Mouse (Mus musculus): ENCODE data around the gene Aldh3b1. TPM values are rescaled to one million over a fixed set of nuclear protein-coding genes. Genes with fewer than 3 reads are reported as not detected.

Aldh3b1 gene
- polyA plus RNA-seq (2014; fragmentation: Illumina TruSeq; extraction: RNeasy Lipid Tissue Mini Kit (QIAGEN cat#74804); ENCODE audit: low read depth, low replicate concordance) = 8.3 TPM

GRCm38 (mm10) chr19:3929211-3929941, at the start of gene Aldh3b1:
TSS of gene Aldh3b1 (minus strand) at chr19:3929808.

GRCm38 (mm10) chr19:3972229-3972628, 42.6 kb upstream of the Aldh3b1 start, which contains the start of gene Aldh3b2:
TSS of gene Aldh3b2 (plus strand) at chr19:3972328.

GRCm38 (mm10) chr19:3958470-3958869, 28.9 kb upstream of the Aldh3b1 start, which contains the start of gene Aldh3b3:
TSS of gene Aldh3b3 (plus strand) at chr19:3958645.

GRCm38 (mm10) chr19:3935032-3935895, 5.7 kb upstream of the Aldh3b1 start, which contains the start of gene Unc93b1:
TSS of gene Unc93b1 (plus strand) at chr19:3935186.

GRCm38 (mm10) chr19:3912337-3913204, 17.0 kb downstream of the Aldh3b1 start, which contains the start of gene Ndufs8:
TSS of gene Ndufs8 (minus strand) at chr19:3912774.

GRCm38 (mm10) chr19:3906795-3907786, 22.5 kb downstream of the Aldh3b1 start, which contains the start of gene Tcirg1:
TSS of gene Tcirg1 (minus strand) at chr19:3907133.

Other genes with a start within 250 kb of the Aldh3b1 start
- gene Lrp5, start 243.2 kb downstream of the Aldh3b1 start, polyA plus RNA-seq (2014; fragmentation: Illumina TruSeq; extraction: RNeasy Lipid Tissue Mini Kit (QIAGEN cat#74804); ENCODE audit: low read depth, low replicate concordance) = 50.7 TPM
- gene 1810055G02Rik, start 221.5 kb downstream of the Aldh3b1 start, polyA plus RNA-seq (2014; fragmentation: Illumina TruSeq; extraction: RNeasy Lipid Tissue Mini Kit (QIAGEN cat#74804); ENCODE audit: low read depth, low replicate concordance) = 23.8 TPM
- gene Kmt5b, start 162.4 kb downstream of the Aldh3b1 start, polyA plus RNA-seq (2014; fragmentation: Illumina TruSeq; extraction: RNeasy Lipid Tissue Mini Kit (QIAGEN cat#74804); ENCODE audit: low read depth, low replicate concordance) = 34.3 TPM
- gene Chka, start 78.0 kb downstream of the Aldh3b1 start, polyA plus RNA-seq (2014; fragmentation: Illumina TruSeq; extraction: RNeasy Lipid Tissue Mini Kit (QIAGEN cat#74804); ENCODE audit: low read depth, low replicate concordance) = 57.2 TPM
- 33.4 TPM for gene Tcirg1, start 22.7 kb downstream of the Aldh3b1 start, polyA plus RNA-seq (2014; fragmentation: Illumina TruSeq; extraction: RNeasy Lipid Tissue Mini Kit (QIAGEN cat#74804); ENCODE audit: low read depth, low replicate concordance)
- 112 TPM for gene Ndufs8, start 17.0 kb downstream of the Aldh3b1 start, polyA plus RNA-seq (2014; fragmentation: Illumina TruSeq; extraction: RNeasy Lipid Tissue Mini Kit (QIAGEN cat#74804); ENCODE audit: low read depth, low replicate concordance)
- 55.5 TPM for gene Unc93b1, start 5.4 kb upstream of the Aldh3b1 start, polyA plus RNA-seq (2014; fragmentation: Illumina TruSeq; extraction: RNeasy Lipid Tissue Mini Kit (QIAGEN cat#74804); ENCODE audit: low read depth, low replicate concordance)
- 0.15 TPM for gene Aldh3b3, start 28.8 kb upstream of the Aldh3b1 start, polyA plus RNA-seq (2014; fragmentation: Illumina TruSeq; extraction: RNeasy Lipid Tissue Mini Kit (QIAGEN cat#74804); ENCODE audit: low read depth, low replicate concordance)
- gene Aldh3b2, start 42.5 kb upstream of the Aldh3b1 start, polyA plus RNA-seq (2014; fragmentation: Illumina TruSeq; extraction: RNeasy Lipid Tissue Mini Kit (QIAGEN cat#74804); ENCODE audit: low read depth, low replicate concordance) = 10.9 TPM
- 32.3 TPM for gene Acy3, start 56.8 kb upstream of the Aldh3b1 start, polyA plus RNA-seq (2014; fragmentation: Illumina TruSeq; extraction: RNeasy Lipid Tissue Mini Kit (QIAGEN cat#74804); ENCODE audit: low read depth, low replicate concordance)
- gene Tbx10, start 62.9 kb upstream of the Aldh3b1 start, polyA plus RNA-seq (2014; fragmentation: Illumina TruSeq; extraction: RNeasy Lipid Tissue Mini Kit (QIAGEN cat#74804); ENCODE audit: low read depth, low replicate concordance) = not detected
- 25.3 TPM for gene Nudt8, start 70.8 kb upstream of the Aldh3b1 start, polyA plus RNA-seq (2014; fragmentation: Illumina TruSeq; extraction: RNeasy Lipid Tissue Mini Kit (QIAGEN cat#74804); ENCODE audit: low read depth, low replicate concordance)
- gene Gm49405, start 70.8 kb upstream of the Aldh3b1 start, polyA plus RNA-seq (2014; fragmentation: Illumina TruSeq; extraction: RNeasy Lipid Tissue Mini Kit (QIAGEN cat#74804); ENCODE audit: low read depth, low replicate concordance) = 2.5 TPM
- 3.2 TPM for gene Doc2g, start 73.5 kb upstream of the Aldh3b1 start, polyA plus RNA-seq (2014; fragmentation: Illumina TruSeq; extraction: RNeasy Lipid Tissue Mini Kit (QIAGEN cat#74804); ENCODE audit: low read depth, low replicate concordance)
- gene Ndufv1, start 83.0 kb upstream of the Aldh3b1 start, polyA plus RNA-seq (2014; fragmentation: Illumina TruSeq; extraction: RNeasy Lipid Tissue Mini Kit (QIAGEN cat#74804); ENCODE audit: low read depth, low replicate concordance) = 124 TPM
- gene Gstp1, start 108.2 kb upstream of the Aldh3b1 start, polyA plus RNA-seq (2014; fragmentation: Illumina TruSeq; extraction: RNeasy Lipid Tissue Mini Kit (QIAGEN cat#74804); ENCODE audit: low read depth, low replicate concordance) = 408 TPM
- gene Gstp2, start 116.2 kb upstream of the Aldh3b1 start, polyA plus RNA-seq (2014; fragmentation: Illumina TruSeq; extraction: RNeasy Lipid Tissue Mini Kit (QIAGEN cat#74804); ENCODE audit: low read depth, low replicate concordance) = 25.3 TPM
- gene Gstp3, start 129.8 kb upstream of the Aldh3b1 start, polyA plus RNA-seq (2014; fragmentation: Illumina TruSeq; extraction: RNeasy Lipid Tissue Mini Kit (QIAGEN cat#74804); ENCODE audit: low read depth, low replicate concordance) = 0.71 TPM
- not detected for gene Cabp2, start 151.8 kb upstream of the Aldh3b1 start, polyA plus RNA-seq (2014; fragmentation: Illumina TruSeq; extraction: RNeasy Lipid Tissue Mini Kit (QIAGEN cat#74804); ENCODE audit: low read depth, low replicate concordance)
- gene Cdk2ap2, start 167.4 kb upstream of the Aldh3b1 start, polyA plus RNA-seq (2014; fragmentation: Illumina TruSeq; extraction: RNeasy Lipid Tissue Mini Kit (QIAGEN cat#74804); ENCODE audit: low read depth, low replicate concordance) = 93.4 TPM
- gene Pitpnm1, start 170.2 kb upstream of the Aldh3b1 start, polyA plus RNA-seq (2014; fragmentation: Illumina TruSeq; extraction: RNeasy Lipid Tissue Mini Kit (QIAGEN cat#74804); ENCODE audit: low read depth, low replicate concordance) = 29.6 TPM
- 74.7 TPM for gene Aip, start 196.1 kb upstream of the Aldh3b1 start, polyA plus RNA-seq (2014; fragmentation: Illumina TruSeq; extraction: RNeasy Lipid Tissue Mini Kit (QIAGEN cat#74804); ENCODE audit: low read depth, low replicate concordance)
- 0.19 TPM for gene Gpr152, start 210.0 kb upstream of the Aldh3b1 start, polyA plus RNA-seq (2014; fragmentation: Illumina TruSeq; extraction: RNeasy Lipid Tissue Mini Kit (QIAGEN cat#74804); ENCODE audit: low read depth, low replicate concordance)
- 1.1 TPM for gene Cabp4, start 214.2 kb upstream of the Aldh3b1 start, polyA plus RNA-seq (2014; fragmentation: Illumina TruSeq; extraction: RNeasy Lipid Tissue Mini Kit (QIAGEN cat#74804); ENCODE audit: low read depth, low replicate concordance)
- 169 TPM for gene Coro1b, start 218.8 kb upstream of the Aldh3b1 start, polyA plus RNA-seq (2014; fragmentation: Illumina TruSeq; extraction: RNeasy Lipid Tissue Mini Kit (QIAGEN cat#74804); ENCODE audit: low read depth, low replicate concordance)
- gene Ptprcap, start 223.8 kb upstream of the Aldh3b1 start, polyA plus RNA-seq (2014; fragmentation: Illumina TruSeq; extraction: RNeasy Lipid Tissue Mini Kit (QIAGEN cat#74804); ENCODE audit: low read depth, low replicate concordance) = 3.3 TPM
- 27.2 TPM for gene Rps6kb2, start 233.5 kb upstream of the Aldh3b1 start, polyA plus RNA-seq (2014; fragmentation: Illumina TruSeq; extraction: RNeasy Lipid Tissue Mini Kit (QIAGEN cat#74804); ENCODE audit: low read depth, low replicate concordance)
- 5.1 TPM for gene Carns1, start 245.7 kb upstream of the Aldh3b1 start, polyA plus RNA-seq (2014; fragmentation: Illumina TruSeq; extraction: RNeasy Lipid Tissue Mini Kit (QIAGEN cat#74804); ENCODE audit: low read depth, low replicate concordance)

Data from adipose tissue, adult 10 weeks (tissue).